13 mouse cellular contexts compared by ENCODE assay signal in genomic region chr13:57945197-57945596, GRCm38 (mm10). TPM values are rescaled to one million over a fixed set of nuclear protein-coding genes. Genes with fewer than 3 reads are reported as not detected.
DNase-seq lines count a peak whose midpoint lies in the region; ATAC-seq and TF ChIP-seq lines count a peak whose summit lies in the region.
"Had no signal": no experiment of that assay in that cellular context is flagged by ENCODE, and none has a peak within 500 bp of the region (broad histone marks: within the 10 kb centered on the region; RNA-seq: fewer than 3 reads in every experiment).

No protein-coding gene starts in this region.

- H3K4me3 ChIP-seq in lung, adult 2 months (replicated peaks; ENCODE audit: extremely low read depth, low read depth, low read length), result no peak overlapping the region
- no peak overlapping the region for H3K4me3 ChIP-seq in limb, embryonic 13.5 days
- H3K4me3 ChIP-seq: gastrocnemius, adult 2 months; liver, embryonic 15.5 days; midbrain, embryonic 10.5 days had no signal

- no peaks in the 10 kb centered on the region for H3K9me3 ChIP-seq in limb, embryonic 13.5 days
- H3K9me3 ChIP-seq: liver, embryonic 15.5 days; midbrain, embryonic 10.5 days had no signal

- DNase-seq in embryo, embryonic 10 days (ENCODE audit: low spot score), result peak; percentile 19
- DNase-seq in embryo, embryonic 9.5 days (ENCODE audit: extremely low spot score), result no peak
- peak; percentile 6 to 28 for DNase-seq in lung, postnatal 4 days
- DNase-seq in lung, adult 2 months, result no peak
- DNase-seq in cerebellum, postnatal 25 days, result peak; percentile 71 to 77
- DNase-seq in urinary bladder, postnatal 36 days (ENCODE audit: low spot score in 2 of 2), result no peak
- no peak for DNase-seq in heart, postnatal 25 days (ENCODE audit: low spot score)
- DNase-seq: gastrocnemius, adult 2 months had no signal

- H3K27me3 ChIP-seq in limb, embryonic 13.5 days, result 0 out of 2 replicates have a peak, but pooled peaks cover 5% of the 10 kb centered on the region
- H3K27me3 ChIP-seq: liver, embryonic 15.5 days had no signal

- no peak for TF ChIP-seq CTCF in lung, adult 2 months (IDR thresholded peaks at IDR 0.05; ENCODE audit: insufficient read depth, low read length)

- TF ChIP-seq POLR2A in lung, adult 2 months (IDR thresholded peaks at IDR 0.05; ENCODE audit: borderline replicate concordance, extremely low read depth, low read depth, low read length), result no peak

- WGBS in lung, adult 2 months, result 37% methylated on average over 11 of the region's 11 CpGs
- WGBS in limb, embryonic 13.5 days, result 19% methylated on average over 11 of the region's 11 CpGs

- intact Hi-C loops in heart, postnatal 25 days (cut with DNase I), result no loop called here

- H3K27ac ChIP-seq in limb, embryonic 13.5 days, result no peak overlapping the region
- H3K27ac ChIP-seq: gastrocnemius, adult 2 months; liver, embryonic 15.5 days; midbrain, embryonic 10.5 days had no signal

- peak overlapping the region; percentile 21 for H3K4me2 ChIP-seq in limb, embryonic 13.5 days (replicated peaks)
- H3K4me2 ChIP-seq: liver, embryonic 15.5 days had no signal

- no peak overlapping the region for H3K9ac ChIP-seq in limb, embryonic 13.5 days
- H3K9ac ChIP-seq: liver, embryonic 15.5 days had no signal

- H3K4me1 ChIP-seq in lung, adult 2 months (ENCODE audit: control insufficient read depth, insufficient read depth, low read length), result no peaks in the 10 kb centered on the region
- H3K4me1 ChIP-seq in limb, embryonic 13.5 days, result peaks cover 17% of the 10 kb centered on the region
- H3K4me1 ChIP-seq: liver, embryonic 15.5 days; midbrain, embryonic 10.5 days had no signal

- ATAC-seq in limb, embryonic 13.5 days (ENCODE audit: low FRiP score, low read depth), result no peak
- ATAC-seq: Patski had no signal

- H3K36me3 ChIP-seq in limb, embryonic 13.5 days, result no peaks in the 10 kb centered on the region
- H3K36me3 ChIP-seq: liver, embryonic 15.5 days; midbrain, embryonic 10.5 days had no signal

RNA-seq across cellular contexts. Expression of gene Spock1, which starts 37.1 kb away (rescaled TPM):
- polyA plus RNA-seq in lung, adult 2 months (2012; rRNA removed), result 0.06 TPM in 2 replicates
- 1.9 and 2.4 TPM in 2 replicates for polyA plus RNA-seq in limb, embryonic 13.5 days (2015; fragmentation: Nextera tagmentation; extraction: Ambion mirVana)
- under 1 TPM; 0.16 to 0.17 TPM for total RNA-seq in heart, postnatal 25 days (2021)
- total RNA-seq: hematopoietic stem cell, adult 5-6 weeks had no signal
- polyA plus RNA-seq: Patski had no signal

Comparison
In these comparisons a context has a peak if more than half of its experiments do, and no peak if none do; other contexts are left out.
1. DNase-seq: peak in embryo, embryonic 10 days (single experiment), lung, postnatal 4 days (2 of 2) and cerebellum, postnatal 25 days (2 of 2); none in embryo, embryonic 9.5 days (single experiment), lung, adult 2 months (single experiment), urinary bladder, postnatal 36 days (0 of 2) and heart, postnatal 25 days (single experiment).